Mouse (Mus musculus): ENCODE results near the gene 1110032A03Rik. TPM values are rescaled to one million over a fixed set of nuclear protein-coding genes. Genes with fewer than 3 reads are reported as not detected.

Gene 1110032A03Rik
- polyA plus RNA-seq, 1 experiment from 2014 or later = 32.4 TPM

DNA sequence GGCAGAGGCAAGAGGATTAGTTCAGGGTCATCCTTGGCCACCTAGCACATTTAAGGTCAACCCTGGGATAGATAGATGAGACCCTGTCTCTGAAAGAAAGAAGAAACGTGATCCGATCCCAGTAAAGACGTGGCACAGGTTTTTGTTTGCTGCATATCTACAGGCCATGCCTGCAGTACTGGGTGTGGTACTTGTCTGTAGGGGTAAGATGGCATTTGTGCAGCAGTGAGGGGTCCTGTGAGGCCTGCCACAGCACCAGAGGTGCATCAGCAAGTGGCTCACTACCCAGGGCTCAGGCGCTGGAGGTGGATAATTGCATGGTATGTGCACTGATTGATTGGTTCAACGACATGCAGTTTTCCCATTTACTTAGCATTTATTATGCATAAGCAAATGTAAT, 38.5 kb upstream of the 1110032A03Rik start:
- DNase-seq (ENCODE audit: low spot score) = no peak

GRCm38 (mm10) chr9:50811746-50812145, 36.4 kb upstream of the 1110032A03Rik start:
- no peak overlapping the region for H3K9ac ChIP-seq (replicated peaks; ENCODE audit: low read length)
- H3K27ac ChIP-seq (replicated peaks; ENCODE audit: low read depth, low read length) = no peak overlapping the region
- DNase-seq (ENCODE audit: low spot score) (no peak), ATAC-seq (replicated peaks; ENCODE audit: insufficient number of reproducible peaks, low FRiP score, low TSS enrichment, low read depth) (no peak)
- H3K9me3 ChIP-seq (replicated peaks; ENCODE audit: control insufficient read depth, low read length) = no peaks in the 10 kb centered on the region
- H3K36me3 ChIP-seq (replicated peaks; ENCODE audit: control insufficient read depth, insufficient read depth, low read depth, low read length) = peaks cover 2% of the 10 kb centered on the region
- no peaks in the 10 kb centered on the region for H3K27me3 ChIP-seq (ENCODE audit: control insufficient read depth, insufficient read depth, low read length)
- no peaks in the 10 kb centered on the region for H3K4me1 ChIP-seq (ENCODE audit: control insufficient read depth, insufficient read depth, low read length)
- no peak overlapping the region for H3K4me2 ChIP-seq (ENCODE audit: low read depth, low read length)
- H3K4me3 ChIP-seq (ENCODE audit: low read depth, low read length) = no peak overlapping the region
- WGBS = 83% methylated on average over 2 of the region's 2 CpGs

More for the DNA sequence above, 38.5 kb upstream of the 1110032A03Rik start:
- no peak overlapping the region for H3K27ac ChIP-seq (replicated peaks; ENCODE audit: low read depth, low read length)
- H3K36me3 ChIP-seq (replicated peaks; ENCODE audit: control insufficient read depth, insufficient read depth, low read depth, low read length) = peaks cover 2% of the 10 kb centered on the region
- no peak overlapping the region for H3K9ac ChIP-seq (replicated peaks; ENCODE audit: low read length)
- 87% methylated on average over 5 of the region's 5 CpGs for WGBS
- no peak for ATAC-seq (replicated peaks; ENCODE audit: insufficient number of reproducible peaks, low FRiP score, low TSS enrichment, low read depth)
- no peak overlapping the region for H3K4me3 ChIP-seq (ENCODE audit: low read depth, low read length)
- no peaks in the 10 kb centered on the region for H3K27me3 ChIP-seq (ENCODE audit: control insufficient read depth, insufficient read depth, low read length)
- no peak overlapping the region for H3K4me2 ChIP-seq (ENCODE audit: low read depth, low read length)
- H3K4me1 ChIP-seq (ENCODE audit: control insufficient read depth, insufficient read depth, low read length) = no peaks in the 10 kb centered on the region
- no peaks in the 10 kb centered on the region for H3K9me3 ChIP-seq (replicated peaks; ENCODE audit: control insufficient read depth, low read length)

GRCm38 (mm10) chr9:50811187-50811586, 35.9 kb upstream of the 1110032A03Rik start:
- no peak overlapping the region for H3K27ac ChIP-seq (replicated peaks; ENCODE audit: low read depth, low read length)
- DNase-seq (ENCODE audit: low spot score) (no peak), ATAC-seq (replicated peaks; ENCODE audit: insufficient number of reproducible peaks, low FRiP score, low TSS enrichment, low read depth) (no peak)
- H3K27me3 ChIP-seq (ENCODE audit: control insufficient read depth, insufficient read depth, low read length) = no peaks in the 10 kb centered on the region
- 94% methylated on average over 7 of the region's 7 CpGs for WGBS
- H3K4me2 ChIP-seq (ENCODE audit: low read depth, low read length) = no peak overlapping the region
- H3K4me1 ChIP-seq (ENCODE audit: control insufficient read depth, insufficient read depth, low read length) = no peaks in the 10 kb centered on the region
- peaks cover 2% of the 10 kb centered on the region for H3K36me3 ChIP-seq (replicated peaks; ENCODE audit: control insufficient read depth, insufficient read depth, low read depth, low read length)
- no peak overlapping the region for H3K4me3 ChIP-seq (ENCODE audit: low read depth, low read length)
- no peaks in the 10 kb centered on the region for H3K9me3 ChIP-seq (replicated peaks; ENCODE audit: control insufficient read depth, low read length)
- H3K9ac ChIP-seq (replicated peaks; ENCODE audit: low read length) = no peak overlapping the region

DNA sequence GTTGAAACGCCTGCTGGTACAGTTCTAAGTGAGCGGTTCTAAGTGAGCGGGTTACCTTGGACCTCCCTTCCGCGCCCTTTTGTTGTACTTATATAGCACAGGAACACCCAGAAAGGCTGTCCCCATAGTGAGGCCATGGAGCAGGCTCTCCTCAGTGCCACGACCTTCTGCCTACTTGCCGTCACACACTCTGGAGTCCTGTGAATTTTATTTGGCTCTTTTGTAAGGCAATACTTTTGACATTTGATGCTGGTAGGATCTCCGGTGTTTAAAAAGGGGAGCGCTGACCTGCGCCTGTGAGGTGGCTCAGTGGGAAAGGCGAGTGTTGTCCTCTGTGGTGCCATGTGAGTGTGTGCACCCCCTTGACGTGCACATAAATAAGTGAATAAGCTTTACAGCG, 33.8 kb upstream of the 1110032A03Rik start:
- Histone ChIP-seq H3K27me3 (ENCODE audit: control insufficient read depth, insufficient read depth, low read length) (no peaks in the 10 kb centered on the region), H3K4me1 (ENCODE audit: control insufficient read depth, insufficient read depth, low read length) (no peaks in the 10 kb centered on the region), H3K9me3 (replicated peaks; ENCODE audit: control insufficient read depth, low read length) (no peaks in the 10 kb centered on the region), H3K4me2 (ENCODE audit: low read depth, low read length) (no peak overlapping the region), H3K27ac (replicated peaks; ENCODE audit: low read depth, low read length) (no peak overlapping the region), H3K9ac (replicated peaks; ENCODE audit: low read length) (no peak overlapping the region), H3K4me3 (ENCODE audit: low read depth, low read length) (no peak overlapping the region), H3K36me3 (replicated peaks; ENCODE audit: control insufficient read depth, insufficient read depth, low read depth, low read length) (peaks cover 2% of the 10 kb centered on the region)
- ATAC-seq (replicated peaks; ENCODE audit: insufficient number of reproducible peaks, low FRiP score, low TSS enrichment, low read depth) (no peak), DNase-seq (ENCODE audit: low spot score) (no peak)
- 89% methylated on average over 13 of the region's 13 CpGs for WGBS

GRCm38 (mm10) chr9:50808471-50808870, 33.2 kb upstream of the 1110032A03Rik start:
- ATAC-seq (replicated peaks; ENCODE audit: insufficient number of reproducible peaks, low FRiP score, low TSS enrichment, low read depth) (no peak), DNase-seq (ENCODE audit: low spot score) (no peak)
- H3K36me3 ChIP-seq (replicated peaks; ENCODE audit: control insufficient read depth, insufficient read depth, low read depth, low read length) = peaks cover 2% of the 10 kb centered on the region

DNA sequence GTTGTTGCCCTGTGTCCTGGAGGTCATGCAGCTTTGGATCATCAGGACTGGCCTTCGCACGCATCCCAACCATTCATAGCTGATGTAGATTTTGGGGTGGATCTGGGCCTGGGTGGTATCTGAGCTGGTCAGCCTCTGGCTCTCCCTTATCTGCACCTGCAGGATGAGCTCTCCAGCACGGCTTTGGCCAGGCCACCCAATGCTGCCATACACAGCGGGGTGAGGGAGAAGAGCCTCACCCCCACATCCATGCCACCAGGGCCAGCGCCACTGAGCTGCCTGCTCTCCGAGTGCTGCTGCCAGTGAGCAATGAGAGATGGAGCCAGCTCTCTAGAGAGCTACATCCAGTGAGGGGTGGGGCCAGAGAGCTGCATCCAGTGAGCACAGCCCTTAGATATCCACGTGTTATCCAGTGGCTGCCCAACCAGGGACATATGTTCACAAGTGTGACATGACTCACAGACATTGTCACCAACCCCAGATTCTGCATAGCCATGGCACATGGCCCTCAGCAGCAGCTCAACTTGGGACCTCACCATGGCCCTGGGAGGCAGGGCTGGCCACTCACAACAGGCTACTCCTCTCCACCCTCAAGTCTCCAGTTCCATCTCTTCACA, 27.8 kb upstream of the 1110032A03Rik start:
- H3K36me3 ChIP-seq (replicated peaks; ENCODE audit: control insufficient read depth, insufficient read depth, low read depth, low read length) = no peaks in the 10 kb centered on the region; the same call in 1 of the 2 replicates
- H3K9me3 ChIP-seq (replicated peaks; ENCODE audit: control insufficient read depth, low read length) = no peaks in the 10 kb centered on the region
- WGBS = 91% methylated on average over 7 of the region's 7 CpGs
- H3K9ac ChIP-seq (replicated peaks; ENCODE audit: low read length) = no peak overlapping the region
- H3K4me3 ChIP-seq (ENCODE audit: low read depth, low read length) = no peak overlapping the region
- DNase-seq (ENCODE audit: low spot score) (no peak), ATAC-seq (replicated peaks; ENCODE audit: insufficient number of reproducible peaks, low FRiP score, low TSS enrichment, low read depth) (0 out of 2 replicates have a peak, but pooled peaks have one; percentile 48)
- no peaks in the 10 kb centered on the region for H3K27me3 ChIP-seq (ENCODE audit: control insufficient read depth, insufficient read depth, low read length)
- H3K27ac ChIP-seq (replicated peaks; ENCODE audit: low read depth, low read length) = no peak overlapping the region
- no peak overlapping the region for H3K4me2 ChIP-seq (ENCODE audit: low read depth, low read length)
- no peaks in the 10 kb centered on the region for H3K4me1 ChIP-seq (ENCODE audit: control insufficient read depth, insufficient read depth, low read length)

More at GRCm38 (mm10) chr9:50808471-50808870, 33.2 kb upstream of the 1110032A03Rik start:
- H3K4me1 ChIP-seq (ENCODE audit: control insufficient read depth, insufficient read depth, low read length) = no peaks in the 10 kb centered on the region
- H3K27me3 ChIP-seq (ENCODE audit: control insufficient read depth, insufficient read depth, low read length) = no peaks in the 10 kb centered on the region
- WGBS = 83% methylated on average over 6 of the region's 6 CpGs
- H3K4me2 ChIP-seq (ENCODE audit: low read depth, low read length) = no peak overlapping the region
- no peak overlapping the region for H3K27ac ChIP-seq (replicated peaks; ENCODE audit: low read depth, low read length)
- H3K4me3 ChIP-seq (ENCODE audit: low read depth, low read length) = no peak overlapping the region
- no peak overlapping the region for H3K9ac ChIP-seq (replicated peaks; ENCODE audit: low read length)
- no peaks in the 10 kb centered on the region for H3K9me3 ChIP-seq (replicated peaks; ENCODE audit: control insufficient read depth, low read length)

DNA sequence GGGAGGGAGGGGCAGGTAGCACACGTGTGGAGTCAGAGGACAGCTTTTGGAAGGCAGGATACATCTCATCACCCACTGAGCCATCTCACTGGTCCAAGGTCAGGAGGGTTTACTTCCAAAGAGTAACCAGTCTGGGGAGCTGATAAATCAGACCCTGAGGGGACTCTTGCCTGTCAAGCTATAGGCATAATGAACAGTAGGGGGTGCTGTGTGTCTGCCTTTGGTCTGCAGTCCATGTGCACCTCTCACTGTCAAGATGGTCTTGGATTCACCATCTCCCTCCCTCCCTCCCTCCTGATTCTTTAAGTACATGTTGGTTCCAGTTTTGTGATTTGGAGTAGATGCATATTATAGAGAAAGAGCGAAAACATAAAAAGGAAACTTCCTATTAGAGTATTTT, 25.7 kb upstream of the 1110032A03Rik start:
- no peak overlapping the region for H3K9ac ChIP-seq (replicated peaks; ENCODE audit: low read length)
- no peaks in the 10 kb centered on the region for H3K4me1 ChIP-seq (ENCODE audit: control insufficient read depth, insufficient read depth, low read length)
- ATAC-seq (replicated peaks; ENCODE audit: insufficient number of reproducible peaks, low FRiP score, low TSS enrichment, low read depth) = no peak
- no peaks in the 10 kb centered on the region for H3K9me3 ChIP-seq (replicated peaks; ENCODE audit: control insufficient read depth, low read length)
- H3K27ac ChIP-seq (replicated peaks; ENCODE audit: low read depth, low read length) = no peak overlapping the region
- no peak overlapping the region for H3K4me2 ChIP-seq (ENCODE audit: low read depth, low read length)
- no peak overlapping the region for H3K4me3 ChIP-seq (ENCODE audit: low read depth, low read length)
- DNase-seq (ENCODE audit: low spot score) = peak; percentile 66
- no peaks in the 10 kb centered on the region for H3K27me3 ChIP-seq (ENCODE audit: control insufficient read depth, insufficient read depth, low read length)
- no peaks in the 10 kb centered on the region; the same call in 1 of the 2 replicates for H3K36me3 ChIP-seq (replicated peaks; ENCODE audit: control insufficient read depth, insufficient read depth, low read depth, low read length)
- 55% methylated on average over 2 of the region's 2 CpGs for WGBS

DNA sequence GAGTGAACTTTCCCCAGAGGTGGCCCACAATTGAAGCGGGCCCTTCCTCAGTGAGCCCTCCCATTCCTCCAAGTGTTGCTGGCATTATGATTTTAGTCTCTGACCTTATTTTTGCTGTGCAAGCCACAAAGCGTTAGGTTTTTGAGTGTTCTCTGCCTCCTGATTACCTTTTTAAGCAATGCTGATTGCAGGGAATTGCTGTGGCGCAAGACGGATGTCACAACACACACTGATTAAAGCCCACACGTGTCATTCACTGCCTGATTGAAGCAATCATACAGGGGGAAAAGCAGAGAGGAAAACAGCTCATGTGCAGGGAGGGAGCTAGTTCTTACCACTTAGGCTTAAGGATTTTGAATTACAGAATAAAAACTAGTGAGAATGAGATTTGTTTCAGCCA, 23.0 kb upstream of the 1110032A03Rik start:
- ATAC-seq (replicated peaks; ENCODE audit: insufficient number of reproducible peaks, low FRiP score, low TSS enrichment, low read depth) (no peak), DNase-seq (ENCODE audit: low spot score) (no peak)
- Histone ChIP-seq H3K27me3 (ENCODE audit: control insufficient read depth, insufficient read depth, low read length) (no peaks in the 10 kb centered on the region), H3K4me3 (ENCODE audit: low read depth, low read length) (no peak overlapping the region), H3K4me1 (ENCODE audit: control insufficient read depth, insufficient read depth, low read length) (no peaks in the 10 kb centered on the region), H3K9ac (replicated peaks; ENCODE audit: low read length) (no peak overlapping the region), H3K36me3 (replicated peaks; ENCODE audit: control insufficient read depth, insufficient read depth, low read depth, low read length) (no peaks in the 10 kb centered on the region), H3K27ac (replicated peaks; ENCODE audit: low read depth, low read length) (no peak overlapping the region), H3K4me2 (ENCODE audit: low read depth, low read length) (no peak overlapping the region), H3K9me3 (replicated peaks; ENCODE audit: control insufficient read depth, low read length) (no peaks in the 10 kb centered on the region)
- 86% methylated on average over 5 of the region's 5 CpGs for WGBS

Data from embryonic facial prominence, embryonic 11.5 days (tissue).